13 mouse cellular contexts compared by ENCODE assay signal in genomic region chrX:38734916-38735880, GRCm38 (mm10). TPM values are rescaled to one million over a fixed set of nuclear protein-coding genes. Genes with fewer than 3 reads are reported as not detected.
DNase-seq lines count a peak whose midpoint lies in the region; ATAC-seq and TF ChIP-seq lines count a peak whose summit lies in the region.
"Had no signal": no experiment of that assay in that cellular context is flagged by ENCODE, and none has a peak within 500 bp of the region (broad histone marks: within the 10 kb centered on the region; RNA-seq: fewer than 3 reads in every experiment).

No protein-coding gene starts in this region.

- no peaks in the 10 kb centered on the region for H3K36me3 ChIP-seq in kidney, adult 2 months (ENCODE audit: control insufficient read depth, insufficient read depth, low read length)
- H3K36me3 ChIP-seq in kidney, embryonic 14.5 days (ENCODE audit: control insufficient read depth, insufficient read depth, low read length): no peaks in the 10 kb centered on the region
- no peaks in the 10 kb centered on the region for H3K36me3 ChIP-seq in midbrain, postnatal 0 days (ENCODE audit: insufficient read depth, low read length)
- H3K36me3 ChIP-seq: heart, embryonic 10.5 days had no signal

- peak; percentile 10 for DNase-seq in kidney, adult 2 months
- DNase-seq in right cerebral cortex, adult 2 months (ENCODE audit: low spot score in 2 of 2): peak; percentile 11 to 13
- DNase-seq in right cerebral cortex, postnatal 36 days (ENCODE audit: low spot score in 2 of 2): no peak
- DNase-seq in embryo, embryonic 10.5 days (ENCODE audit: low spot score): peak; percentile 17
- DNase-seq in midbrain, postnatal 0 days (ENCODE audit: low spot score): peak; percentile 1
- DNase-seq in cerebellum, adult 11-12 months: no peak
- DNase-seq in spleen, postnatal 4 days (ENCODE audit: low spot score in 2 of 2): no peak

- no peak overlapping the region for H3K27ac ChIP-seq in kidney, adult 2 months (ENCODE audit: insufficient read depth, low read depth, low read length)
- H3K27ac ChIP-seq in kidney, embryonic 14.5 days (ENCODE audit: low read depth, low read length): no peak overlapping the region
- no peak overlapping the region for H3K27ac ChIP-seq in midbrain, postnatal 0 days (ENCODE audit: low read depth, low read length)
- H3K27ac ChIP-seq: heart, embryonic 10.5 days; kidney, postnatal 0 days; macrophage had no signal

- H3K27me3 ChIP-seq in kidney, adult 2 months (replicated peaks; ENCODE audit: control insufficient read depth, insufficient read depth, low read length): no peaks in the 10 kb centered on the region
- H3K27me3 ChIP-seq in kidney, embryonic 14.5 days (ENCODE audit: control insufficient read depth, insufficient read depth, low read length): no peaks in the 10 kb centered on the region
- H3K27me3 ChIP-seq in midbrain, postnatal 0 days (ENCODE audit: insufficient read depth, low read length): no peaks in the 10 kb centered on the region

- no peak for TF ChIP-seq CTCF in kidney, adult 2 months (conservative IDR thresholded peaks at IDR 0.05; ENCODE audit: insufficient read depth, insufficient read length, low read depth, low read length)
- TF ChIP-seq CTCF in midbrain, postnatal 0 days (IDR thresholded peaks at IDR 0.05): no peak

- H3K4me2 ChIP-seq in kidney, embryonic 14.5 days (replicated peaks; ENCODE audit: low read depth, low read length): no peak overlapping the region
- no peak overlapping the region for H3K4me2 ChIP-seq in midbrain, postnatal 0 days (ENCODE audit: low read depth, low read length, poor library complexity, severe bottlenecking)

- no peaks in the 10 kb centered on the region for H3K9me3 ChIP-seq in kidney, embryonic 14.5 days (ENCODE audit: control insufficient read depth, low read length)
- H3K9me3 ChIP-seq in midbrain, postnatal 0 days (ENCODE audit: low read length): no peaks in the 10 kb centered on the region
- H3K9me3 ChIP-seq: heart, embryonic 10.5 days had no signal

- no peaks in the 10 kb centered on the region for H3K4me1 ChIP-seq in kidney, adult 2 months (ENCODE audit: control insufficient read depth, insufficient read depth, low read length)
- no peaks in the 10 kb centered on the region for H3K4me1 ChIP-seq in kidney, embryonic 14.5 days (ENCODE audit: control insufficient read depth, insufficient read depth, low read length)
- H3K4me1 ChIP-seq in midbrain, postnatal 0 days (ENCODE audit: insufficient read depth, low read length): no peaks in the 10 kb centered on the region
- H3K4me1 ChIP-seq: heart, embryonic 10.5 days had no signal

- WGBS in kidney, adult 2 months: 55% methylated on average over 13 of the region's 13 CpGs
- WGBS in kidney, embryonic 14.5 days: 62% methylated on average over 13 of the region's 13 CpGs
- WGBS in midbrain, postnatal 0 days: 47% methylated on average over 13 of the region's 13 CpGs

- ATAC-seq in kidney, embryonic 14.5 days (ENCODE audit: low FRiP score, low TSS enrichment): no peak
- ATAC-seq in midbrain, postnatal 0 days (ENCODE audit: low FRiP score): no peak

- no peak overlapping the region for H3K9ac ChIP-seq in kidney, embryonic 14.5 days (ENCODE audit: low read depth, low read length)
- no peak overlapping the region for H3K9ac ChIP-seq in midbrain, postnatal 0 days (replicated peaks; ENCODE audit: low read length, poor library complexity, severe bottlenecking)

- no peak for TF ChIP-seq POLR2A in kidney, adult 2 months (IDR thresholded peaks at IDR 0.05; ENCODE audit: low read depth, low read length)

- no peak overlapping the region for H3K4me3 ChIP-seq in kidney, adult 2 months (ENCODE audit: insufficient read depth, low read depth, low read length)
- H3K4me3 ChIP-seq in kidney, embryonic 14.5 days (ENCODE audit: low read length): no peak overlapping the region
- H3K4me3 ChIP-seq in midbrain, postnatal 0 days (ENCODE audit: low read depth, low read length): no peak overlapping the region
- H3K4me3 ChIP-seq: heart, embryonic 10.5 days had no signal

RNA-seq across cellular contexts. Expression of gene 6030498E09Rik, which starts 37.3 kb away (rescaled TPM):
- polyA plus RNA-seq in kidney, adult 2 months (2012; rRNA removed): not detected in 2 replicates
- polyA plus RNA-seq in kidney, embryonic 14.5 days (2014; fragmentation: Nextera tagmentation; extraction: Ambion mirVana): not detected in 2 replicates
- total RNA-seq in midbrain, postnatal 0 days (2014; rRNA removed): 0.71 TPM in 1 of 2 replicates, not detected in the other
- 0.11 TPM in 1 of 2 replicates, not detected in the other for polyA plus RNA-seq in midbrain, postnatal 0 days (2015; fragmentation: Nextera tagmentation; extraction: Ambion mirVana)
- total RNA-seq: MEL had no signal
- polyA plus RNA-seq: kidney, postnatal 0 days; limb, embryonic 11.5 days; macrophage had no signal

Comparison
In these comparisons a context has a peak if more than half of its experiments do, and no peak if none do; other contexts are left out.
1. DNase-seq: peak in kidney, adult 2 months (single experiment), right cerebral cortex, adult 2 months (2 of 2), embryo, embryonic 10.5 days (single experiment) and midbrain, postnatal 0 days (single experiment); none in right cerebral cortex, postnatal 36 days (0 of 2), cerebellum, adult 11-12 months (single experiment) and spleen, postnatal 4 days (0 of 2).